Mouse (Mus musculus): ENCODE data around the gene Ulk3.

GRCm38 (mm10) chr9:57560861-57561710, 28.2 kb upstream of the Ulk3 start, which contains the start of gene Scamp2:
- TF ChIP-seq CTCF (conservative IDR thresholded peaks at IDR 0.05 in 1 of 2, IDR thresholded peaks at IDR 0.05 in 1 of 2; ENCODE audit: low read depth in 2 of 2, low read length in 2 of 2) (0 out of 4 replicates have a peak, but pooled peaks of 1 of the 2 experiments have one; percentile 0), ZMIZ1 (IDR thresholded peaks at IDR 0.05; ENCODE audit: low read depth, low read length) (peak; percentile 83), EP300 (IDR thresholded peaks at IDR 0.05; ENCODE audit: low read length) (no peak; the same call in none of the 2 replicates), HCFC1 (IDR thresholded peaks at IDR 0.05; ENCODE audit: low read depth, low read length) (peak; percentile 75), E2F4 (IDR thresholded peaks at IDR 0.05; ENCODE audit: insufficient replicate concordance, low read depth, low read length) (no peak), MXI1 (IDR thresholded peaks at IDR 0.05; ENCODE audit: low read depth, low read length) (peak; percentile 26; the same call in 1 of the 2 replicates)

Data from CH12.LX (cell line).